Mouse (Mus musculus) liver, embryonic 14.5 days (tissue): ENCODE measurements around the gene Dab2ip.

Source experiments
- CTCF ChIP-seq: IDR thresholded peaks from 2 replicates; pipeline ENCODE4 v1.5.1; 2016; ENCODE audit warnings: antibody characterized with exemption, low read depth, control low read depth
- EP300 ChIP-seq: IDR thresholded peaks from 2 replicates; pipeline ENCODE4 v1.6.1; 2016; ENCODE audit warnings: antibody characterized with exemption, low read depth

DNA sequence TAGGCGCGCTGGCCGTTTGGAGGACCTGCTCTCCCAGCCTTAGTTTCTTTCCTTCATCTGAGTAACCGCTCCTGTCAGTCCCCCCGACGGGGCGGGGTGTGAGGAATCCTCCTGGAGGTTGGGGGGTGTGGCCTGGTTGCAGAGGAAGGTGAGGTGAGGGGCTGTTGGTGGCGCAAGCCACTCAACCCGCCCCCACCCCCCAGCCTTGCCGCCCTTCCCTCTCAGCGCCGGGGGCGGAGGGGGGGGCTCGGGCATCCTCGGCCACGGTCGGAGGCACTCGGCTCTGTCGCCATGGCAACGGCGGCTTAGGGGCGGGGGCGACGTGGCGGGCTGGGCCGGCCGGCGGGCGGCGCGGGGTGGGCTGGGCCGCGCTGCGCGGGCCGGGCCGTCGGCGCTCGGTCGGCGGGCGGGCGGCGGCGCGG, 102.9 kb downstream of the Dab2ip start:
- TF ChIP-seq EP300 = no peak
- no peak for TF ChIP-seq CTCF
